Mouse (Mus musculus): Measurements from ENCODE around the gene Ccnjl. TPM values are rescaled to one million over a fixed set of nuclear protein-coding genes. Genes with fewer than 3 reads are reported as not detected.

Gene Ccnjl
- total and polyA plus RNA-seq, 2 experiments from 2014 or later: 10.8 to 11.7 TPM

- 75% methylated on average over 11 of the region's 11 CpGs for WGBS
- H3K27ac ChIP-seq (ENCODE audit: low read depth): no peak overlapping the region
- H3K27me3 ChIP-seq (ENCODE audit: control insufficient read depth, insufficient read depth, low read length): no peaks in the 10 kb centered on the region
- H3K9me3 ChIP-seq (replicated peaks; ENCODE audit: control insufficient read depth, low read length): no peaks in the 10 kb centered on the region
- DNase-seq (ENCODE audit: low spot score): no peak
- ATAC-seq (ENCODE audit: insufficient read depth, low read depth): no peak
- no peak overlapping the region for H3K4me2 ChIP-seq (ENCODE audit: low read depth, low read length)
- H3K4me3 ChIP-seq (ENCODE audit: low read depth, low read length): no peak overlapping the region
- TF ChIP-seq EP300 (IDR thresholded peaks at IDR 0.05; ENCODE audit: low read depth) (no peak), CTCF (IDR thresholded peaks at IDR 0.05; ENCODE audit: low read depth) (no peak)
- no peaks in the 10 kb centered on the region for H3K4me1 ChIP-seq (ENCODE audit: control insufficient read depth, insufficient read depth)
- no peak overlapping the region for H3K9ac ChIP-seq (replicated peaks; ENCODE audit: low read depth, low read length)
- H3K36me3 ChIP-seq (replicated peaks; ENCODE audit: control insufficient read depth, insufficient read depth, low read length): peaks cover 12% of the 10 kb centered on the region
Measured at GRCm38 (mm10) chr11:43577713-43578478, 49.3 kb downstream of the Ccnjl start.

GRCm38 (mm10) chr11:43585211-43586005 lies 56.8 kb downstream of the Ccnjl start:
- no peak for TF ChIP-seq CTCF (IDR thresholded peaks at IDR 0.05; ENCODE audit: low read depth)
- TF ChIP-seq EP300 (IDR thresholded peaks at IDR 0.05; ENCODE audit: low read depth): no peak
- peaks cover 43% of the 10 kb centered on the region for H3K36me3 ChIP-seq (replicated peaks; ENCODE audit: control insufficient read depth, insufficient read depth, low read length)
- H3K4me3 ChIP-seq (ENCODE audit: low read depth, low read length): no peak overlapping the region

DNA sequence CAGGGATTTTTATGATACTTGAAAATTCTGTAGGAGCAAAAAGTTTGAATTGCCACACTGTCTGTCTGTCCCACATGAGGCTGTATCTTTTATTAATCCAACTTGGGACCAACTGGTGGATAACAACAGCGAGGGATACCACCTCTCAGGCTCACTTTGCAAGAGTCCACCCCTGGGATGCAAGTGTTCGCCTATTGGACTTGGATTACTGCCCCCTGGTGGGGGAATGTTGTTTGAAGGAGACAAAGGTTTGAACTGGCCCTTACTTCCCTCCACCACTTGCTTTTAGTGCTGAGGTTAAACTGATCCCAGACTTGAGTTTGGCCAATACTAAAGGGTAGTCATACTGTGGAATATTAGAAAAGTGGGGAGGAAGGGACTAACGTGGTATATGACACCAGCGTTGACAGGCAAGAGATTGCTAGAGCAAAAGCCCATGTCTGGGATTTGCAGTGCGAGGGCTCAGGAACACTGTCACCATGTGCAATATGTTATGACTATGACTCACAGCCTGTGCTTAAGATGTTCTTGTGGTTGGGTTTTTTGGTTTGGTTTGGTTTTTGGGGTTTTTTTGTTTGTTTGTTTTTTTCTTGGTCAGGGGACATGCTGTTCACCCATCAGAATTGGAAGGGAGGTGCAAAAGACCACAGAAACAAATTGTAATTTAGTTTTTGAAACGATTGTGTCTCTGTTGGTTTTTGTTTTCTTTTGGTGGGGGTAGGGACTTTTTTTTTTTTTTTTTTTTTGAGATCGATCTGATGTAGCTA lies 57.9 kb downstream of the Ccnjl start, which contains the start of gene 4933415A04Rik:
4933415A04Rik (plus strand) TSS at position 717 of the 767 bp plus-strand sequence.
- TF ChIP-seq CTCF (IDR thresholded peaks at IDR 0.05; ENCODE audit: low read depth) (peak; percentile 77), EP300 (IDR thresholded peaks at IDR 0.05; ENCODE audit: low read depth) (no peak)
- no peak within 1 kb of the TSS for H3K27ac ChIP-seq (ENCODE audit: low read depth)
- H3K36me3 ChIP-seq (replicated peaks; ENCODE audit: control insufficient read depth, insufficient read depth, low read length): peaks cover 43% of the 10 kb centered on the region
- no peak within 1 kb of the TSS for H3K9ac ChIP-seq (replicated peaks; ENCODE audit: low read depth, low read length)
- no peak within 1 kb of the TSS for H3K4me3 ChIP-seq (ENCODE audit: low read depth, low read length)
- no peaks in the 10 kb centered on the region for H3K27me3 ChIP-seq (ENCODE audit: control insufficient read depth, insufficient read depth, low read length)
- DNase-seq (ENCODE audit: low spot score): peak; percentile 84
- peak; percentile 74 for ATAC-seq (ENCODE audit: insufficient read depth, low read depth)
- WGBS: 57% methylated on average over 7 of the region's 7 CpGs
- no peak within 1 kb of the TSS for H3K4me2 ChIP-seq (ENCODE audit: low read depth, low read length)
- H3K4me1 ChIP-seq (ENCODE audit: control insufficient read depth, insufficient read depth): no peaks in the 10 kb centered on the region
- H3K9me3 ChIP-seq (replicated peaks; ENCODE audit: control insufficient read depth, low read length): no peaks in the 10 kb centered on the region

More at GRCm38 (mm10) chr11:43585211-43586005, 56.8 kb downstream of the Ccnjl start:
- Histone ChIP-seq H3K9me3 (replicated peaks; ENCODE audit: control insufficient read depth, low read length) (no peaks in the 10 kb centered on the region), H3K4me2 (ENCODE audit: low read depth, low read length) (no peak overlapping the region), H3K9ac (replicated peaks; ENCODE audit: low read depth, low read length) (no peak overlapping the region), H3K27me3 (ENCODE audit: control insufficient read depth, insufficient read depth, low read length) (no peaks in the 10 kb centered on the region), H3K4me1 (ENCODE audit: control insufficient read depth, insufficient read depth) (no peaks in the 10 kb centered on the region), H3K27ac (ENCODE audit: low read depth) (no peak overlapping the region)
- no peak for ATAC-seq (ENCODE audit: insufficient read depth, low read depth)
- WGBS: 84% methylated on average over 22 of the region's 22 CpGs
- no peak for DNase-seq (ENCODE audit: low spot score)

- no peaks in the 10 kb centered on the region for H3K4me1 ChIP-seq (ENCODE audit: control insufficient read depth, insufficient read depth)
- H3K27me3 ChIP-seq (ENCODE audit: control insufficient read depth, insufficient read depth, low read length): no peaks in the 10 kb centered on the region
- H3K4me3 ChIP-seq (ENCODE audit: low read depth, low read length): no peak overlapping the region
- no peak overlapping the region for H3K4me2 ChIP-seq (ENCODE audit: low read depth, low read length)
- 77% methylated on average over 6 of the region's 6 CpGs for WGBS
- TF ChIP-seq EP300 (IDR thresholded peaks at IDR 0.05; ENCODE audit: low read depth) (no peak), CTCF (IDR thresholded peaks at IDR 0.05; ENCODE audit: low read depth) (no peak)
- ATAC-seq (ENCODE audit: insufficient read depth, low read depth) (no peak), DNase-seq (ENCODE audit: low spot score) (no peak)
- no peak overlapping the region for H3K9ac ChIP-seq (replicated peaks; ENCODE audit: low read depth, low read length)
- H3K27ac ChIP-seq (ENCODE audit: low read depth): no peak overlapping the region
- H3K9me3 ChIP-seq (replicated peaks; ENCODE audit: control insufficient read depth, low read length): no peaks in the 10 kb centered on the region
- peaks cover 32% of the 10 kb centered on the region for H3K36me3 ChIP-seq (replicated peaks; ENCODE audit: control insufficient read depth, insufficient read depth, low read length)
Measured at GRCm38 (mm10) chr11:43589530-43590072, 61.0 kb downstream of the Ccnjl start.

DNA sequence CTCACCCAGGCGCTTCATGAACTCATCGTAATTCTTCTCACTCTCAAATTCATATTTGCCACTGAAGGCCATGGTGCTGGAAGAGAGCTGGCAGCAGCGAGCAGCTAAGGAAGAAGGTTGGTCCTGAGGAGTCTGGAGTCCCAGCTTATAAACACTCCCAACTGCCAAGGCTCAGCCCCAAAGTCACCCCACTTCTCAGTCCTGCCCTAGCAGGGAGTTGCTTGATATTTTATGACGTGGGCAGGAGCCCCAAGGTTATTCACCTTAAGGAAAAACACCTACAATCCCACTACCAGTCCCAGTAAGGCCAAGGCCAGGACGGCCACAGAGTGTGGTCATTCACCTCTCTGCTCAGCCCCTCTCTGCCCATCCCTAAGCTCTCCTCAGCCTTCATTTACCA lies 72.9 kb downstream of the Ccnjl start, which contains the start of gene Fabp6:
Fabp6 (minus strand) TSS at position 101 of the 400 bp plus-strand sequence.
- Histone ChIP-seq H3K27ac (ENCODE audit: low read depth) (no peak within 1 kb of the TSS), H3K36me3 (replicated peaks; ENCODE audit: control insufficient read depth, insufficient read depth, low read length) (no peaks in the 10 kb centered on the region), H3K9me3 (replicated peaks; ENCODE audit: control insufficient read depth, low read length) (no peaks in the 10 kb centered on the region), H3K9ac (replicated peaks; ENCODE audit: low read depth, low read length) (no peak within 1 kb of the TSS), H3K4me1 (ENCODE audit: control insufficient read depth, insufficient read depth) (no peaks in the 10 kb centered on the region), H3K4me3 (ENCODE audit: low read depth, low read length) (no peak within 1 kb of the TSS), H3K27me3 (ENCODE audit: control insufficient read depth, insufficient read depth, low read length) (no peaks in the 10 kb centered on the region), H3K4me2 (ENCODE audit: low read depth, low read length) (no peak within 1 kb of the TSS)
- TF ChIP-seq EP300 (IDR thresholded peaks at IDR 0.05; ENCODE audit: low read depth): no peak
- 83% methylated on average over 5 of the region's 5 CpGs for WGBS
- ATAC-seq (ENCODE audit: insufficient read depth, low read depth) (no peak), DNase-seq (ENCODE audit: low spot score) (no peak)

All from heart, postnatal 0 days (tissue).